Mouse (Mus musculus): ENCODE results near the gene Sprr2f. TPM values are rescaled to one million over a fixed set of nuclear protein-coding genes. Genes with fewer than 3 reads are reported as not detected.

Gene Sprr2f
- polyA plus RNA-seq (2016; fragmentation: Nextera tagmentation; extraction: Ambion mirVana): 0.51 TPM in 1 of 2 replicates, not detected in the other

GRCm38 (mm10) chr3:92364887-92365286 is at the start of gene Sprr2f:
TSS of gene Sprr2f (plus strand) at chr3:92365187.
- WGBS: 51% methylated on average over 3 of the region's 3 CpGs
- Histone ChIP-seq H3K27ac (ENCODE audit: poor library complexity, severe bottlenecking) (no peak within 1 kb of the TSS), H3K9ac (no peak within 1 kb of the TSS), H3K4me1 (replicated peaks) (no peaks in the 10 kb centered on the region), H3K36me3 (no peaks in the 10 kb centered on the region), H3K27me3 (replicated peaks) (no peaks in the 10 kb centered on the region), H3K4me3 (no peak within 1 kb of the TSS), H3K4me2 (no peak within 1 kb of the TSS), H3K9me3 (replicated peaks) (no peaks in the 10 kb centered on the region)
- no peak for ATAC-seq (ENCODE audit: insufficient number of reproducible peaks, low FRiP score)

GRCm38 (mm10) chr3:92316320-92316719 is 48.7 kb upstream of the Sprr2f start, which contains the start of gene Sprr2b:
TSS of gene Sprr2b (plus strand) at chr3:92316620.
- no peak within 1 kb of the TSS for H3K4me2 ChIP-seq
- 69% methylated on average over 2 of the region's 2 CpGs for WGBS
- no peak for ATAC-seq (ENCODE audit: insufficient number of reproducible peaks, low FRiP score)
- no peak within 1 kb of the TSS for H3K27ac ChIP-seq (ENCODE audit: poor library complexity, severe bottlenecking)
- H3K9ac ChIP-seq: no peak within 1 kb of the TSS
- no peaks in the 10 kb centered on the region for H3K27me3 ChIP-seq (replicated peaks)
- no peaks in the 10 kb centered on the region for H3K36me3 ChIP-seq
- H3K4me1 ChIP-seq (replicated peaks): no peaks in the 10 kb centered on the region
- no peaks in the 10 kb centered on the region for H3K9me3 ChIP-seq (replicated peaks)
- no peak within 1 kb of the TSS for H3K4me3 ChIP-seq

- no peaks in the 10 kb centered on the region for H3K27me3 ChIP-seq (replicated peaks)
- H3K36me3 ChIP-seq: no peaks in the 10 kb centered on the region
- no peak overlapping the region for H3K27ac ChIP-seq (ENCODE audit: poor library complexity, severe bottlenecking)
- no peaks in the 10 kb centered on the region for H3K9me3 ChIP-seq (replicated peaks)
- no peak overlapping the region for H3K4me2 ChIP-seq
- no peak overlapping the region for H3K9ac ChIP-seq
- H3K4me3 ChIP-seq: no peak overlapping the region
- H3K4me1 ChIP-seq (replicated peaks): no peaks in the 10 kb centered on the region
- no peak for ATAC-seq (ENCODE audit: insufficient number of reproducible peaks, low FRiP score)
- 69% methylated on average over 2 of the region's 2 CpGs for WGBS
These were observed 47.6 kb upstream of the Sprr2f start for GRCm38 (mm10) chr3:92317384-92317783.

GRCm38 (mm10) chr3:92336278-92336677 is 28.7 kb upstream of the Sprr2f start:
- Histone ChIP-seq H3K9ac (no peak overlapping the region), H3K9me3 (replicated peaks) (no peaks in the 10 kb centered on the region), H3K36me3 (no peaks in the 10 kb centered on the region), H3K4me2 (no peak overlapping the region), H3K27ac (ENCODE audit: poor library complexity, severe bottlenecking) (no peak overlapping the region), H3K4me3 (no peak overlapping the region), H3K27me3 (replicated peaks) (no peaks in the 10 kb centered on the region), H3K4me1 (replicated peaks) (no peaks in the 10 kb centered on the region)
- no peak for ATAC-seq (ENCODE audit: insufficient number of reproducible peaks, low FRiP score)
- WGBS: 79% methylated on average over 1 of the region's 1 CpGs

GRCm38 (mm10) chr3:92338840-92339239 is 26.1 kb upstream of the Sprr2f start, which contains the start of gene Sprr2d:
TSS of gene Sprr2d (plus strand) at chr3:92339140.
- Histone ChIP-seq H3K4me1 (replicated peaks) (no peaks in the 10 kb centered on the region), H3K36me3 (no peaks in the 10 kb centered on the region), H3K27me3 (replicated peaks) (no peaks in the 10 kb centered on the region), H3K4me2 (no peak within 1 kb of the TSS), H3K9ac (no peak within 1 kb of the TSS), H3K9me3 (replicated peaks) (no peaks in the 10 kb centered on the region), H3K4me3 (no peak within 1 kb of the TSS), H3K27ac (ENCODE audit: poor library complexity, severe bottlenecking) (no peak within 1 kb of the TSS)
- ATAC-seq (ENCODE audit: insufficient number of reproducible peaks, low FRiP score): no peak
- 80% methylated on average over 5 of the region's 5 CpGs for WGBS

GRCm38 (mm10) chr3:92351843-92352242 is 13.1 kb upstream of the Sprr2f start, which contains the start of gene Sprr2e:
TSS of gene Sprr2e (plus strand) at chr3:92352143.
- H3K36me3 ChIP-seq: no peaks in the 10 kb centered on the region
- H3K4me3 ChIP-seq: no peak within 1 kb of the TSS
- H3K27ac ChIP-seq (ENCODE audit: poor library complexity, severe bottlenecking): no peak within 1 kb of the TSS
- no peak for ATAC-seq (ENCODE audit: insufficient number of reproducible peaks, low FRiP score)
- H3K9me3 ChIP-seq (replicated peaks): no peaks in the 10 kb centered on the region
- no peak within 1 kb of the TSS for H3K4me2 ChIP-seq
- no peaks in the 10 kb centered on the region for H3K27me3 ChIP-seq (replicated peaks)
- no peak within 1 kb of the TSS for H3K9ac ChIP-seq
- WGBS: 77% methylated on average over 2 of the region's 2 CpGs
- no peaks in the 10 kb centered on the region for H3K4me1 ChIP-seq (replicated peaks)

GRCm38 (mm10) chr3:92361619-92362018 is 3.4 kb upstream of the Sprr2f start:
- H3K9me3 ChIP-seq (replicated peaks): no peaks in the 10 kb centered on the region
- H3K36me3 ChIP-seq: no peaks in the 10 kb centered on the region
- no peak for ATAC-seq (ENCODE audit: insufficient number of reproducible peaks, low FRiP score)
- H3K4me1 ChIP-seq (replicated peaks): no peaks in the 10 kb centered on the region
- no peak overlapping the region for H3K27ac ChIP-seq (ENCODE audit: poor library complexity, severe bottlenecking)
- H3K27me3 ChIP-seq (replicated peaks): no peaks in the 10 kb centered on the region
- no peak overlapping the region for H3K9ac ChIP-seq
- H3K4me3 ChIP-seq: no peak overlapping the region
- H3K4me2 ChIP-seq: no peak overlapping the region

GRCm38 (mm10) chr3:92373613-92374012 is 8.6 kb downstream of the Sprr2f start:
- Histone ChIP-seq H3K27ac (ENCODE audit: poor library complexity, severe bottlenecking) (no peak overlapping the region), H3K9me3 (replicated peaks) (no peaks in the 10 kb centered on the region), H3K4me3 (no peak overlapping the region), H3K9ac (no peak overlapping the region), H3K27me3 (replicated peaks) (no peaks in the 10 kb centered on the region), H3K4me1 (replicated peaks) (no peaks in the 10 kb centered on the region), H3K36me3 (no peaks in the 10 kb centered on the region), H3K4me2 (no peak overlapping the region)
- ATAC-seq (ENCODE audit: insufficient number of reproducible peaks, low FRiP score): no peak
- WGBS: 76% methylated on average over 2 of the region's 2 CpGs

- Histone ChIP-seq H3K4me1 (replicated peaks) (no peaks in the 10 kb centered on the region), H3K9ac (no peak within 1 kb of the TSS), H3K4me2 (no peak within 1 kb of the TSS), H3K4me3 (no peak within 1 kb of the TSS), H3K36me3 (no peaks in the 10 kb centered on the region), H3K9me3 (replicated peaks) (no peaks in the 10 kb centered on the region), H3K27me3 (replicated peaks) (no peaks in the 10 kb centered on the region), H3K27ac (ENCODE audit: poor library complexity, severe bottlenecking) (no peak within 1 kb of the TSS)
- 77% methylated on average over 1 of the region's 1 CpGs for WGBS
- no peak for ATAC-seq (ENCODE audit: insufficient number of reproducible peaks, low FRiP score)
These were observed 20.4 kb downstream of the Sprr2f start, which contains the start of gene Sprr2h for GRCm38 (mm10) chr3:92385385-92385784. TSS of gene Sprr2h (plus strand) at chr3:92385685.

GRCm38 (mm10) chr3:92394301-92394700 is 29.3 kb downstream of the Sprr2f start:
- H3K27me3 ChIP-seq (replicated peaks): no peaks in the 10 kb centered on the region
- H3K9me3 ChIP-seq (replicated peaks): no peaks in the 10 kb centered on the region
- no peak overlapping the region for H3K9ac ChIP-seq
- no peak overlapping the region for H3K27ac ChIP-seq (ENCODE audit: poor library complexity, severe bottlenecking)
- H3K4me3 ChIP-seq: no peak overlapping the region
- 43% methylated on average over 1 of the region's 1 CpGs for WGBS
- no peaks in the 10 kb centered on the region for H3K4me1 ChIP-seq (replicated peaks)
- no peak overlapping the region for H3K4me2 ChIP-seq
- no peaks in the 10 kb centered on the region for H3K36me3 ChIP-seq
- ATAC-seq (ENCODE audit: insufficient number of reproducible peaks, low FRiP score): no peak

GRCm38 (mm10) chr3:92407691-92408090 is 42.7 kb downstream of the Sprr2f start, which contains the start of gene Sprr2i:
TSS of gene Sprr2i (plus strand) at chr3:92407991.
- H3K9ac ChIP-seq: no peak within 1 kb of the TSS
- no peak within 1 kb of the TSS for H3K4me2 ChIP-seq
- H3K27ac ChIP-seq (ENCODE audit: poor library complexity, severe bottlenecking): no peak within 1 kb of the TSS
- H3K36me3 ChIP-seq: no peaks in the 10 kb centered on the region
- 76% methylated on average over 2 of the region's 2 CpGs for WGBS
- H3K27me3 ChIP-seq (replicated peaks): no peaks in the 10 kb centered on the region
- no peak for ATAC-seq (ENCODE audit: insufficient number of reproducible peaks, low FRiP score)
- H3K4me3 ChIP-seq: no peak within 1 kb of the TSS
- no peaks in the 10 kb centered on the region for H3K9me3 ChIP-seq (replicated peaks)
- no peaks in the 10 kb centered on the region for H3K4me1 ChIP-seq (replicated peaks)

Measured in heart, embryonic 12.5 days (tissue).